Mouse (Mus musculus) forebrain, postnatal 0 days (tissue): ENCODE measurements around the gene Slu7. TPM values are rescaled to one million over a fixed set of nuclear protein-coding genes. Genes with fewer than 3 reads are reported as not detected.

Source experiments
- ATAC-seq: fragments of 200-750 bp; cut with Nextera tagmentation; 2 replicates; pipeline ENCODE4 v1.8.0; 2017; ENCODE audit warnings: mild to moderate bottlenecking, moderate library complexity
- DNase-seq: peaks from one replicate; pipeline ENCODE4 v3.0.0-alpha.2; 2015
- H3K27ac ChIP-seq: fragments of 300-500 bp; sonication (generic); 2 replicates; pipeline ENCODE4 v1.5.1; 2014; ENCODE audit warnings: low read depth, mild to moderate bottlenecking, antibody characterized with exemption, low read length, moderate library complexity, mixed read lengths
- H3K27me3 ChIP-seq: fragments of 300-500 bp; sonication (generic); 2 replicates; pipeline ENCODE4 v1.6.1; 2014; ENCODE audit warnings: mild to moderate bottlenecking, low read length, mixed read lengths; ENCODE audit not compliant: insufficient read depth
- H3K36me3 ChIP-seq: fragments of 300-500 bp; sonication (generic); 2 replicates; pipeline ENCODE4 v1.6.1; 2014; ENCODE audit warnings: mild to moderate bottlenecking, moderate library complexity; ENCODE audit not compliant: insufficient read depth
- H3K4me1 ChIP-seq: fragments of 300-500 bp; sonication (generic); 2 replicates; pipeline ENCODE4 v1.6.1; 2014; ENCODE audit warnings: antibody characterized with exemption; ENCODE audit not compliant: insufficient read depth
- H3K4me2 ChIP-seq: fragments of 300-500 bp; sonication (generic); 2 replicates; pipeline ENCODE4 v1.6.1; 2014; ENCODE audit warnings: low read depth, mild to moderate bottlenecking, moderate library complexity
- H3K4me3 ChIP-seq: fragments of 300-500 bp; sonication (generic); 2 replicates; pipeline ENCODE4 v1.5.1; 2014; ENCODE audit warnings: low read depth, low read length, mixed read lengths
- H3K9ac ChIP-seq: fragments of 300-500 bp; sonication (generic); 2 replicates; pipeline ENCODE4 v1.6.1; 2014; ENCODE audit warnings: mild to moderate bottlenecking
- H3K9me3 ChIP-seq: fragments of 300-500 bp; sonication (generic); 2 replicates; pipeline ENCODE4 v1.6.1; 2016; ENCODE audit warnings: low read length
- CTCF ChIP-seq: sonication (generic); IDR thresholded peaks from 2 replicates; pipeline ENCODE4 v1.5.1; 2016; ENCODE audit warnings: antibody characterized with exemption, control low read depth, low read depth
- WGBS: fragments of 180-500 bp; shearing (Covaris S2); extraction: QIAGEN DNeasy Blood & Tissue Kit; methylation state at CpG from one replicate; pipeline ENCODE4 v1.1.7; 2014; 5-methylcytosine and 5-hydroxymethylcytosine counted together
- polyA plus RNA-seq: library from polyadenylated mRNA; unstranded; fragments of >200 nt; fragmentation: Nextera tagmentation; extraction: Ambion mirVana; gene quantifications from 2 replicates; pipeline ENCODE4 v1.2.1, GENCODE M21; 2015
- total RNA-seq: library from RNA; depleted of rRNA; stranded (reverse); fragments of >200 nt; gene quantifications from 2 replicates; pipeline ENCODE4 v1.2.3, GENCODE M21; 2014

Gene Slu7
- total and polyA plus RNA-seq, 2 experiments from 2014 or later, result 35.7 to 56.0 TPM

GRCm38 (mm10) chr11:43451322-43451721 lies 17.8 kb downstream of the Slu7 start:
- H3K4me2 ChIP-seq, result no peak overlapping the region
- peaks cover 16% of the 10 kb centered on the region for H3K36me3 ChIP-seq
- WGBS, result 71% methylated on average over 4 of the region's 4 CpGs
- H3K27ac ChIP-seq, result no peak overlapping the region
- no peak overlapping the region for H3K4me3 ChIP-seq
- no peaks in the 10 kb centered on the region for H3K9me3 ChIP-seq
- no peak for TF ChIP-seq CTCF
- H3K4me1 ChIP-seq, result no peaks in the 10 kb centered on the region
- no peaks in the 10 kb centered on the region for H3K27me3 ChIP-seq
- DNase-seq, result no peak
- no peak overlapping the region for H3K9ac ChIP-seq
- ATAC-seq, result no peak

GRCm38 (mm10) chr11:43452266-43452665 lies 18.7 kb downstream of the Slu7 start:
- Histone ChIP-seq H3K4me1 (no peaks in the 10 kb centered on the region), H3K9ac (no peak overlapping the region), H3K27ac (no peak overlapping the region), H3K27me3 (no peaks in the 10 kb centered on the region), H3K36me3 (peaks cover 8% of the 10 kb centered on the region), H3K4me3 (no peak overlapping the region), H3K9me3 (no peaks in the 10 kb centered on the region), H3K4me2 (no peak overlapping the region)
- ATAC-seq, result no peak
- WGBS, result 76% methylated on average over 2 of the region's 2 CpGs
- DNase-seq, result no peak
- peak; percentile 43 for TF ChIP-seq CTCF

GRCm38 (mm10) chr11:43463204-43463603 lies 29.7 kb downstream of the Slu7 start:
- ATAC-seq (no peak), DNase-seq (no peak)
- Histone ChIP-seq H3K27me3 (no peaks in the 10 kb centered on the region), H3K36me3 (no peaks in the 10 kb centered on the region), H3K4me1 (no peaks in the 10 kb centered on the region), H3K4me3 (no peak overlapping the region), H3K4me2 (no peak overlapping the region), H3K9ac (no peak overlapping the region), H3K27ac (no peak overlapping the region), H3K9me3 (no peaks in the 10 kb centered on the region)
- no peak for TF ChIP-seq CTCF
- 93% methylated on average over 25 of the region's 25 CpGs for WGBS

GRCm38 (mm10) chr11:43470118-43470517 lies 36.6 kb downstream of the Slu7 start:
- Histone ChIP-seq H3K9me3 (no peaks in the 10 kb centered on the region), H3K9ac (no peak overlapping the region), H3K4me2 (no peak overlapping the region), H3K4me3 (no peak overlapping the region), H3K27me3 (no peaks in the 10 kb centered on the region), H3K4me1 (peaks cover 6% of the 10 kb centered on the region; the same call in 1 of the 2 replicates), H3K27ac (no peak overlapping the region; the same call in 1 of the 2 replicates), H3K36me3 (no peaks in the 10 kb centered on the region)
- ATAC-seq, result no peak
- TF ChIP-seq CTCF, result no peak
- no peak for DNase-seq
- 78% methylated on average over 5 of the region's 5 CpGs for WGBS

GRCm38 (mm10) chr11:43470881-43471820 lies 37.6 kb downstream of the Slu7 start:
- H3K9me3 ChIP-seq, result no peaks in the 10 kb centered on the region
- no peak for ATAC-seq
- H3K4me3 ChIP-seq, result no peak overlapping the region
- peaks cover 6% of the 10 kb centered on the region; the same call in 1 of the 2 replicates for H3K4me1 ChIP-seq
- H3K27me3 ChIP-seq, result no peaks in the 10 kb centered on the region
- 69% methylated on average over 6 of the region's 6 CpGs for WGBS
- no peak for TF ChIP-seq CTCF
- H3K4me2 ChIP-seq, result no peak overlapping the region
- DNase-seq, result no peak
- H3K36me3 ChIP-seq, result no peaks in the 10 kb centered on the region
- no peak overlapping the region for H3K27ac ChIP-seq
- H3K9ac ChIP-seq, result no peak overlapping the region

- Histone ChIP-seq H3K9ac (no peak overlapping the region), H3K36me3 (no peaks in the 10 kb centered on the region), H3K9me3 (no peaks in the 10 kb centered on the region), H3K27me3 (no peaks in the 10 kb centered on the region), H3K4me1 (peaks cover 6% of the 10 kb centered on the region; the same call in 1 of the 2 replicates), H3K27ac (no peak overlapping the region), H3K4me3 (no peak overlapping the region), H3K4me2 (no peak overlapping the region)
- 80% methylated on average over 1 of the region's 1 CpGs for WGBS
- no peak for TF ChIP-seq CTCF
- DNase-seq, result no peak
- ATAC-seq, result no peak
Measured at GRCm38 (mm10) chr11:43473115-43473514, 39.6 kb downstream of the Slu7 start.

GRCm38 (mm10) chr11:43473635-43474224 lies 40.2 kb downstream of the Slu7 start:
- no peak for TF ChIP-seq CTCF
- no peak overlapping the region for H3K27ac ChIP-seq
- H3K4me3 ChIP-seq, result peak overlapping the region; percentile 40
- H3K9ac ChIP-seq, result no peak overlapping the region
- WGBS, result 46% methylated on average over 15 of the region's 15 CpGs
- H3K4me1 ChIP-seq, result peaks cover 6% of the 10 kb centered on the region; the same call in 1 of the 2 replicates
- peak; percentile 62 for DNase-seq
- ATAC-seq, result peak; percentile 70
- H3K9me3 ChIP-seq, result no peaks in the 10 kb centered on the region
- peak overlapping the region; percentile 67 for H3K4me2 ChIP-seq
- no peaks in the 10 kb centered on the region for H3K36me3 ChIP-seq
- no peaks in the 10 kb centered on the region for H3K27me3 ChIP-seq
